Mouse (Mus musculus) liver, embryonic 16.5 days (tissue): Measurements from ENCODE around the gene Rufy1. TPM values are rescaled to one million over a fixed set of nuclear protein-coding genes. Genes with fewer than 3 reads are reported as not detected.

ENCODE experiments used
- ATAC-seq: fragments of 200-750 bp; cut with Nextera tagmentation; 2 replicates; pipeline ENCODE4 v1.8.0; 2017; ENCODE audit warnings: low read depth, mild to moderate bottlenecking, moderate number of reproducible peaks, moderate library complexity
- H3K27ac ChIP-seq: fragments of 300-500 bp; sonication (generic); 2 replicates; pipeline ENCODE4 v1.5.1; 2014; ENCODE audit warnings: mild to moderate bottlenecking, low read length
- H3K27me3 ChIP-seq: fragments of 300-500 bp; sonication (generic); 2 replicates; pipeline ENCODE4 v1.6.1; 2014; ENCODE audit warnings: low read depth, low read length, mixed read lengths; ENCODE audit not compliant: control insufficient read depth, insufficient read depth
- H3K36me3 ChIP-seq: fragments of 300-500 bp; sonication (generic); 2 replicates; pipeline ENCODE4 v1.6.1; 2014; ENCODE audit warnings: mild to moderate bottlenecking; ENCODE audit not compliant: control insufficient read depth, insufficient read depth
- H3K4me1 ChIP-seq: fragments of 300-500 bp; sonication (generic); 2 replicates; pipeline ENCODE4 v1.6.1; 2014; ENCODE audit warnings: low read depth, low read length, mixed read lengths; ENCODE audit not compliant: control insufficient read depth
- H3K4me2 ChIP-seq: fragments of 300-500 bp; sonication (generic); 2 replicates; pipeline ENCODE4 v1.6.1; 2014; ENCODE audit warnings: low read depth, low read length, mixed read lengths
- H3K4me3 ChIP-seq: fragments of 300-500 bp; sonication (generic); 2 replicates; pipeline ENCODE4 v1.5.1; 2014; ENCODE audit warnings: low read depth, mild to moderate bottlenecking, low read length
- H3K9ac ChIP-seq: fragments of 300-500 bp; sonication (generic); 2 replicates; pipeline ENCODE4 v1.6.1; 2014; ENCODE audit warnings: low read depth, low read length
- H3K9me3 ChIP-seq: fragments of 300-500 bp; sonication (generic); replicated peaks from 2 replicates; pipeline ENCODE4 v1.6.1; 2016; ENCODE audit warnings: low read length; ENCODE audit not compliant: control insufficient read depth
- WGBS: fragments of 180-500 bp; shearing (Covaris S2); extraction: QIAGEN DNeasy Blood & Tissue Kit; methylation state at CpG from one replicate; pipeline ENCODE4 v1.1.7; 2014; ENCODE audit not compliant: insufficient replicate concordance; 5-methylcytosine and 5-hydroxymethylcytosine counted together
- polyA plus RNA-seq: library from polyadenylated mRNA; unstranded; fragments of >200 nt; fragmentation: Nextera tagmentation; extraction: Ambion mirVana; gene quantifications from 2 replicates; pipeline ENCODE4 v1.2.1, GENCODE M21; 2015

The Rufy1 gene
- polyA plus RNA-seq, 1 experiment from 2014 or later = 8.4 TPM

DNA sequence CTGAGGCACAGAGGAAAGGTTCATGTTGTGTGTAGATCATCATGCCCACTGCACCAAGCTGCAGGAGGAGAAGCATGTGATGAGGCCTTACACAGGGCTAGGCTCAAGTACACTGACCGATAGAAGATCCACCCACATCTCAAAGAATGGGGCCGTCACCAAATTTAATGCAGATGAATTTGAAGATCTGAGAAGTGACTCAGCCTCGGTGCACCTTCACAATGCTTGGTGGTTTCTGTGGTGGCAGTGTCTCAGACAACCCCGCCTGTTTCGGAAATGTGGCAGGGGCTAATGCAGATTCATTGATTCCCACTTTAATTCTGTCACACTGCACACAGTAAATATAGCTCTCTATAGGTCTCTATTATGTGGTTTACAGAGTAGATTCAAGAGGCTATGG is 2.0 kb upstream of the Rufy1 start:
- Histone ChIP-seq H3K9me3 (no peaks in the 10 kb centered on the region), H3K27me3 (no peaks in the 10 kb centered on the region), H3K36me3 (no peaks in the 10 kb centered on the region), H3K27ac (no peak overlapping the region), H3K9ac (no peak overlapping the region), H3K4me1 (peaks cover 14% of the 10 kb centered on the region), H3K4me2 (no peak overlapping the region), H3K4me3 (no peak overlapping the region)
- WGBS = 55% methylated on average over 5 of the region's 5 CpGs
- ATAC-seq = no peak

DNA sequence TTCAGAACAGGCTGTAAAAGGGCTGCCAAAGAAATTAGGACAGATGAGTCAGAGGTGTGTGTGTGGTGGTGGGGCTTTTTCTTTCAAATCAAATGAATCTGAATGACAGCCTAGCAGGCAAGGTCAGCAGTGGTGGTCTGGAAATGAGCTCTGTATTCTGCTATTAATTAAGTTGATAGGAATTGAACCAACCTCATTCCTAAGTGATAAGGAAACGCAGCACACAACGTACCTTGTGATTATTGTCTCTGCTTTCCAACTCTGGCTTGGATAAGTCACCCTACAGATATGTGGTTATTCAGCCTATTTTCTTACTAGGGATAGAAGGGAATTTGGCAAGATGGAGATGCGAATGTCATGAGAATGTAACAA is 1.1 kb upstream of the Rufy1 start:
- Histone ChIP-seq H3K27me3 (no peaks in the 10 kb centered on the region), H3K36me3 (no peaks in the 10 kb centered on the region), H3K9me3 (no peaks in the 10 kb centered on the region), H3K27ac (no peak overlapping the region), H3K9ac (no peak overlapping the region; the same call in 1 of the 2 replicates), H3K4me1 (peaks cover 14% of the 10 kb centered on the region), H3K4me3 (no peak overlapping the region; the same call in 1 of the 2 replicates), H3K4me2 (peak overlapping the region; percentile 93; the same call in 1 of the 2 replicates)
- ATAC-seq = no peak
- 57% methylated on average over 3 of the region's 3 CpGs for WGBS

DNA sequence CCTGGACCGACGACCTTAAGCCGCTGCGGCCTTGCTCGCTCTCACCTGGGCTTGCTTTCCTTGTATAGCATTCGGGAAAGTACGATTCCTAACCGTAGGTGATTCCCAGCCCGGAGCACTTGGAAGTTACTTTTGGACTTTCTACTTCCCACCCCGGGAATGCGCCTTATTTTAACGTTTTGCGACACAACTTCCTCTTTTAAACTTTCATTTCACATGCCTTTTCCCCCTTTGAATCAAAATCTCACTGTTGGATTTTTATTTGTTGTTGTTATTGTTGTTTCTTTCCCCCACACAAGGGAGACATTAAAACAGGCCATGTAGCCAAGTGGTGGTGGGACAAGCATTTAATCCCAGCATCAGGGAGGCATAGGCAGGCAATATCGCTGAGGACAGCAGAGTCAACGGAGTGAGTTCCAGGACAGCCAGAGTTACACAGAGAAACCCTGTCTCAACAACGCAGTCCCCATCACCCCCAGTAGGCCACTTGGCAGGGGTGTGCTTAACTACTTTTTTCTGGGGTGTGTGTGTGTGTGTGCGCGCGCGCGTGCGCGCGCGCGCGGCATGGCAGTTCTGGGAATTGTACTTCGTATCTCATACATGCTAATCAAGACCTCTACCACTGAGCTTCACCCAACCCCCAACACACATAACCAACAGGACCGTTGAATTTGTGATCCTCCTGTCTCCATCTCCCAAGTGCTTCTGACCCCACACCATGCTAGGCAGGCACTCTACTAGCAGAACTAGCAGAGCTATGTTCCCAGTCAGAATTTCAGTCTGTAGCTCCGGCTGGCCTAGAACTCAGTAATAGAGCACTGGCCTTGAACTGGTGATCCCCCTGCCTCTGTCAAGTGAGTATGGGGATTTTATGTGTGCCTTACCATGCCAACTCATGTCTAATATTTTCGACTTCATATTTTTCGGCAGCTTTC is 476 bp upstream of the Rufy1 start:
- H3K9ac ChIP-seq = peak overlapping the region; percentile 92
- 23% methylated on average over 32 of the region's 32 CpGs for WGBS
- H3K9me3 ChIP-seq = no peaks in the 10 kb centered on the region
- H3K4me1 ChIP-seq = peaks cover 14% of the 10 kb centered on the region
- peak overlapping the region; percentile 82 for H3K27ac ChIP-seq
- no peaks in the 10 kb centered on the region for H3K27me3 ChIP-seq
- no peaks in the 10 kb centered on the region for H3K36me3 ChIP-seq
- peak overlapping the region; percentile 93 for H3K4me2 ChIP-seq
- ATAC-seq = peak; percentile 28
- peak overlapping the region; percentile 88 for H3K4me3 ChIP-seq

DNA sequence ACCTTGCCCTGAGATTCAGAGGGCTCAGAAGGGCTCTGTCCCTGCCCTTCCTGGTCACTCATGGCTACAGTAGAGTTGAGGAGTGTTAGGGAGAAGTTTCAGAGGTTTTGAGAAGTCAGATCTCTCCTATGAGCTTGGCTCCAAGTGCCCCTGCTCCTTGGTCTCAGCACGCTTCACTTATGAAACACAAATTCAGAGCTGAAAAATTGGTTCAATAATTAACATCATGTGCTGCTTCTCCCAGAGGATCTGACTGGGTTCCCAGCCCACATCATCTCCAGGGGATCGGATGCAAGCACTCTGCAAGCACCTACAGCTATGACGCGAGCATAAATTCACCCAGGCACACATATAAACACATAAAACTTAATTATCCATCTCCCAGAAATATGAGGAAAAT is 4.9 kb downstream of the Rufy1 start:
- Histone ChIP-seq H3K4me1 (peaks cover 11% of the 10 kb centered on the region), H3K9ac (no peak overlapping the region), H3K36me3 (no peaks in the 10 kb centered on the region), H3K4me3 (no peak overlapping the region), H3K9me3 (no peaks in the 10 kb centered on the region), H3K4me2 (no peak overlapping the region), H3K27ac (no peak overlapping the region), H3K27me3 (no peaks in the 10 kb centered on the region)
- ATAC-seq = no peak
- WGBS = 75% methylated on average over 4 of the region's 4 CpGs

DNA sequence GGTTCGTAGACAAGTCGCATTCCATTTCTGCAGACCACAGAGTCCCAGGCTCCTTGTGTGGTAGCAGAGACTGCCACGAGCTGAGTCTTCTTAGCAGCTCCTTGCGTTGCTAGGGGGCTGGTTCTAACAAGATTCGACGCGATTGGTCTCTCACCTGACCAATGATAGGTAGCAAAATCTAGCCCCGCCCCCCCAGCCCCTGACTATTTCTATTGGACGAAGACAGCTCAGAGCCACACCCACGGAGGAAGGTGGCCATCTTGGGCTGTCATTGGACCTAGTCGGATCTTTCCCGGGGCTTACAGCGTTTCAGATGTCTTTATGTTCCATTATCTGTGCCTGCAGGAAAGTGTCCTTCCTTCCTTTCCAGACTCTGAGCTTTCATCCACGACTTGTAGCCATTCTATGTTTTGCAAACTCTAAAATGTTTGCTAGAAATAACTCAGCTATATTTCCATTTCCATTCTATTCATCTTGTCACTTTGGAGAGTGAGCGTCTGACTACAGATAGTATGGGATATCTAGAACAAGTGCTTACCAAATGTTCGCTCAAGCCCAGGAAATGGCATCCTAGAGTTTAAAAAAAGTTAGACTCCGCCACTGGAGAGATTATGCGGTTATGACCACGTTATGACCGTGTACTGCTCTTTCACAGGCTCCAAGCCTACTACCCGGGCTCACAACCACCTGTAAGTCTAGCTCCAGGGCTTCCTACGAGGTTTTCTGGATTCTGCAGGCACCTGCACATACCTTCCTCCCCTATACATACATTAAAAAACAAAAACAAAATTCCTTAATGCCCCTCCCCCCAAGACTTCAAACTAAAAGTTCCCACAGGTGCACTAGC is 8.8 kb downstream of the Rufy1 start:
- no peak overlapping the region for H3K9ac ChIP-seq
- H3K4me3 ChIP-seq = peak overlapping the region; percentile 43
- H3K27ac ChIP-seq = no peak overlapping the region
- peak overlapping the region; percentile 67 for H3K4me2 ChIP-seq
- no peaks in the 10 kb centered on the region for H3K27me3 ChIP-seq
- H3K4me1 ChIP-seq = peaks cover 5% of the 10 kb centered on the region
- no peaks in the 10 kb centered on the region for H3K9me3 ChIP-seq
- ATAC-seq = peak; percentile 95
- no peaks in the 10 kb centered on the region; the same call in 1 of the 2 replicates for H3K36me3 ChIP-seq
- 20% methylated on average over 22 of the region's 22 CpGs for WGBS

DNA sequence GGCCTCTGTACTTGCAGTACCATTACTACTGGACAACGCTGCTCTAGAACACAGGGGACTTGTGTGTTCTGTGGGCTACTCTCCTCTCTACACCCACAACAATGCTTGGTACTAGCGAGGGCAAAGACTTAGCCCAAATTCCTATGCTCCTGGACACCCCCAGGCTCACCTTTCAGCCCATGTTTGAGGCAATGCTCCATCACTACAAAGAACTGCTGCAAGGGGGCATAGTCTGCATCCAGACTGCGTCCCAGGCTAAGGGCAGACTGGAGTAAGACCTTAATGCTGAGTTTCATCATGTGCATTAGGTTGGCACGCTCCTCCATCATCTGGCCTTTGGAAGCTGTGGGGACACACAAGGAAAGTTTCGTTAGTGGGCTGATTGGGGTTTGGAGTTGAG is 9.5 kb downstream of the Rufy1 start:
- Histone ChIP-seq H3K4me2 (peak overlapping the region; percentile 67), H3K27ac (no peak overlapping the region), H3K4me1 (peaks cover 5% of the 10 kb centered on the region), H3K9ac (no peak overlapping the region), H3K4me3 (peak overlapping the region; percentile 43), H3K36me3 (no peaks in the 10 kb centered on the region; the same call in 1 of the 2 replicates), H3K9me3 (no peaks in the 10 kb centered on the region), H3K27me3 (no peaks in the 10 kb centered on the region)
- no peak for ATAC-seq
- 55% methylated on average over 5 of the region's 5 CpGs for WGBS

DNA sequence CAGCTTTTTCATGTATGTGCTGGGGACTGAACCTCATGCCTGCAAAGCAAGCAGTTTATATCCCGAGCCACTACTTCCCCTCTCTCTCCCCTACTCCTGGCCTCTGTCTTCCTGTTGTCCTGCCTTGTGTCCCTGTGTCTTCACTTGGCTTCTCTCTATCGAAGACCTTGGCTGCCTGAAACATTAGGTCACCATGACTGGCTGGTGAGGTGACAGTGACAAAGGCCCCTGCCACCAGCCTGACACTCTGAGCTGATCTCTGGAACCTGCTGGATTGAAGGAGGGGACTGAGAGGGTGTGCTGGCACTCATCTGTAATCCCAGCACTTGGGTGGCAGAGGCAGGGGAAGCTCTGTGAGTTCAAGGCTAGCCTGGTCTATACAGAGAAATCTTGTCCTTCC is 13.1 kb downstream of the Rufy1 start:
- H3K27ac ChIP-seq = no peak overlapping the region
- H3K4me2 ChIP-seq = no peak overlapping the region
- no peak for ATAC-seq
- 40% methylated on average over 2 of the region's 2 CpGs for WGBS
- no peaks in the 10 kb centered on the region; the same call in 1 of the 2 replicates for H3K36me3 ChIP-seq
- H3K27me3 ChIP-seq = no peaks in the 10 kb centered on the region
- H3K9me3 ChIP-seq = no peaks in the 10 kb centered on the region
- no peak overlapping the region for H3K4me3 ChIP-seq
- H3K9ac ChIP-seq = no peak overlapping the region
- peaks cover 5% of the 10 kb centered on the region for H3K4me1 ChIP-seq

DNA sequence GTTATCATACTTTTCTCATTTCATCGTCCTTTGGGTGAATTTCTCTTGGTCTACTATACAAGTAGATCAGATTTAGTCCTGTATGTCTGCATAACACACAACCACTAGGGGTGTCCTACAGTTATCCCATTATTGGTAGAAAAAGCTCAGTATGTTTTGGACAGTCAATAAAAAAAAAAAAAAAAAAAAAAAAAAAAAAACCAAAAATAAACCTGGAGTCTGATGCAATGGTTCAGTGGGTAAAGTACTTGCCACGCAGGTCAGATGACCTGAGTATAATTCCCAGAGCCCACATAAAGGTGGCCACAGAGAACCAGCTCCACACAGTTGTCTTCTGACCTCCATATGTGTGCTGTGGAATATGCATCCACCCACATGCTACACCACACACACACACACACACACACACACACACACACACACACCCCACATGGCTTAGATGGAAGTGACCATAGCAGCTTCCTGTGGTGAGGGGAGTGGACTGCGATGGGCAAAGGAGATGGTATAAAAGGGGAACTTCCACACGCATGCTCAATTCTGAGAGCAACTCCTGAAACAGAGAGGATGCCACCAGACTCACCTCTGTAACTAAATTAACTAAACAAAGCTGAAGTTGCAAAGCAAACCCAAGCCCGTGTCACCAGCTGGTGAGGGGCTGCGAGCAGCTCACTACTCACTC is 15.2 kb downstream of the Rufy1 start:
- H3K4me2 ChIP-seq = no peak overlapping the region
- no peaks in the 10 kb centered on the region for H3K4me1 ChIP-seq
- no peaks in the 10 kb centered on the region for H3K27me3 ChIP-seq
- peak; percentile 7; the same call in 1 of the 2 replicates for ATAC-seq
- H3K9me3 ChIP-seq = no peaks in the 10 kb centered on the region
- no peak overlapping the region for H3K4me3 ChIP-seq
- no peaks in the 10 kb centered on the region; the same call in 1 of the 2 replicates for H3K36me3 ChIP-seq
- no peak overlapping the region for H3K9ac ChIP-seq
- no peak overlapping the region for H3K27ac ChIP-seq
- WGBS = 50% methylated on average over 6 of the region's 6 CpGs
